In genomic region chr9:44377335-44377734, GRCm38 (mm10) we compare ENCODE assay signal across 5 mouse cellular contexts. TPM values are rescaled to one million over a fixed set of nuclear protein-coding genes. Genes with fewer than 3 reads are reported as not detected.
DNase-seq lines count a peak whose midpoint lies in the region; ATAC-seq and TF ChIP-seq lines count a peak whose summit lies in the region.
"Not testable (repeated sequence)": the region's sequence is repeated elsewhere in the genome, so short reads cannot be mapped to it uniquely, and the experiment has no call there.

No protein-coding gene starts in this region.

- peaks cover 26% of the 10 kb centered on the region for H3K79me2 ChIP-seq in MEL (ENCODE audit: control insufficient read depth, insufficient read depth, low read length, poor library complexity)

- peak overlapping the region; percentile 92 for H3K4me2 ChIP-seq in liver, embryonic 12.5 days
- H3K4me2 ChIP-seq in liver, embryonic 14.5 days (ENCODE audit: low read depth), result peak overlapping the region; percentile 72; the same call in 1 of the 2 replicates

- H3K9ac ChIP-seq in MEL (ENCODE audit: control insufficient read depth, low read depth, low read length, poor library complexity, severe bottlenecking); liver, embryonic 14.5 days (replicated peaks): not testable (repeated sequence)
- peak overlapping the region; percentile 86; the same call in 1 of the 2 replicates for H3K9ac ChIP-seq in liver, embryonic 12.5 days

- H3K27ac ChIP-seq in MEL (ENCODE audit: control insufficient read depth, low read depth, low read length); liver, embryonic 12.5 days; liver, embryonic 14.5 days: not testable (repeated sequence)

- not testable (repeated sequence) for TF ChIP-seq RAD21 in MEL (IDR thresholded peaks at IDR 0.05; ENCODE audit: low read depth, low read length)

- TF ChIP-seq EP300 in MEL (IDR thresholded peaks at IDR 0.05; ENCODE audit: low read depth in 1 of 2, low read length in 2 of 2); liver, embryonic 14.5 days (IDR thresholded peaks at IDR 0.05; ENCODE audit: low read depth): not testable (repeated sequence)

- not testable (repeated sequence) for H3K4me3 ChIP-seq in MEL (ENCODE audit: control insufficient read depth in 1 of 2, insufficient read depth in 1 of 2, low read depth in 2 of 2, low read length in 2 of 2); liver, embryonic 12.5 days; liver, embryonic 14.5 days (ENCODE audit: insufficient read depth in 1 of 2, low read depth in 2 of 2, low read length in 2 of 2)

- 60% methylated on average over 2 of the region's 2 CpGs for WGBS in liver, embryonic 12.5 days (ENCODE audit: insufficient replicate concordance)
- 55% methylated on average over 2 of the region's 2 CpGs for WGBS in liver, embryonic 14.5 days (ENCODE audit: insufficient replicate concordance)

- H3K36me3 ChIP-seq in MEL (ENCODE audit: control insufficient read depth in 1 of 2, insufficient read depth in 2 of 2, low read length in 2 of 2), result not testable (repeated sequence)
- peaks cover 19% of the 10 kb centered on the region for H3K36me3 ChIP-seq in liver, embryonic 12.5 days
- peaks cover 15% of the 10 kb centered on the region for H3K36me3 ChIP-seq in liver, embryonic 14.5 days (replicated peaks; ENCODE audit: control insufficient read depth, insufficient read depth, low read depth)

- not testable (repeated sequence) for H3K9me3 ChIP-seq in MEL (replicated peaks; ENCODE audit: insufficient read depth, low read length); liver, embryonic 12.5 days (replicated peaks); liver, embryonic 14.5 days (ENCODE audit: control insufficient read depth, low read length)

- TF ChIP-seq CTCF in MEL (IDR thresholded peaks at IDR 0.05 in 2 of 3, conservative IDR thresholded peaks at IDR 0.05 in 1 of 3; ENCODE audit: control insufficient read depth in 1 of 3, insufficient read depth in 1 of 3, low read depth in 2 of 3, low read length in 3 of 3, poor library complexity in 1 of 3, severe bottlenecking in 1 of 3); liver, embryonic 14.5 days (IDR thresholded peaks at IDR 0.05; ENCODE audit: low read depth): not testable (repeated sequence)

- DNase-seq in A20 (ENCODE audit: low read depth, low spot score), result peak; percentile 24
- DNase-seq in MEL (ENCODE audit: low read depth, low spot score); liver, embryonic 14.5 days (ENCODE audit: low read depth in 3 of 3, low spot score in 3 of 3): not testable (repeated sequence)
- DNase-seq in cerebellum, adult 9-11 months, result peak; percentile 9

- ATAC-seq in liver, embryonic 12.5 days; liver, embryonic 14.5 days (ENCODE audit: insufficient read depth): not testable (repeated sequence)

- H3K27me3 ChIP-seq in MEL (ENCODE audit: control insufficient read depth in 1 of 2, insufficient read depth in 2 of 2, low read length in 2 of 2); liver, embryonic 12.5 days (replicated peaks); liver, embryonic 14.5 days (ENCODE audit: control insufficient read depth, insufficient read depth, low read length): not testable (repeated sequence)

- not testable (repeated sequence) for TF ChIP-seq POLR2A in MEL (IDR thresholded peaks at IDR 0.05; ENCODE audit: control insufficient read depth in 1 of 2, insufficient read depth in 1 of 2, low read depth in 1 of 2, low read length in 2 of 2, poor library complexity in 1 of 2)

- not testable (repeated sequence) for H3K4me1 ChIP-seq in MEL (ENCODE audit: control insufficient read depth in 1 of 2, insufficient read depth in 2 of 2, low read length in 2 of 2)
- peaks cover 43% of the 10 kb centered on the region for H3K4me1 ChIP-seq in liver, embryonic 12.5 days
- H3K4me1 ChIP-seq in liver, embryonic 14.5 days (replicated peaks; ENCODE audit: control insufficient read depth in 2 of 2, insufficient read depth in 2 of 2, low read length in 1 of 2), result peaks cover 15 to 24% of the 10 kb centered on the region in 2 experiments

TF ChIP-seq in MEL, 35 proteins besides CTCF, POLR2A, EP300 and RAD21:
- peak; percentile 77 for TF ChIP-seq TBP (IDR thresholded peaks at IDR 0.05; ENCODE audit: low read depth, low read length)
TF ChIP-seq in MEL: peak in this region for 1; not testable (repeated sequence) for 34.

RNA-seq across cellular contexts. Expression of gene Hyou1, which starts 2.0 kb away (rescaled TPM):
- 137 and 186 TPM in 2 replicates for total RNA-seq in MEL (2012; rRNA removed)
- polyA plus RNA-seq in MEL (2012; ENCODE audit: insufficient read depth in 1 of 2, insufficient read length in 2 of 2, low read depth in 1 of 2, low replicate concordance in 2 of 2, missing spikeins in 1 of 2), result 100 to 1,000 TPM in 1 of 2 experiments, not detected in 1; 160 TPM
- polyA plus RNA-seq in liver, embryonic 12.5 days (2016; fragmentation: Nextera tagmentation; extraction: Ambion mirVana), result 24.4 and 26.4 TPM in 2 replicates
- polyA plus RNA-seq in liver, embryonic 14.5 days (2012; rRNA removed), result 12.5 and 16.5 TPM in 2 replicates
- polyA plus RNA-seq in liver, embryonic 14.5 days (2014; fragmentation: Nextera tagmentation; extraction: Ambion mirVana), result 12.5 and 12.8 TPM in 2 replicates

RNA-seq across cellular contexts. Expression of gene Vps11, which starts 15.9 kb away (rescaled TPM):
- total RNA-seq in MEL (2012; rRNA removed), result 18.4 and 18.6 TPM in 2 replicates
- 10 to 100 TPM in 1 of 2 experiments, not detected in 1; 27.1 TPM for polyA plus RNA-seq in MEL (2012; ENCODE audit: insufficient read depth in 1 of 2, insufficient read length in 2 of 2, low read depth in 1 of 2, low replicate concordance in 2 of 2, missing spikeins in 1 of 2)
- polyA plus RNA-seq in liver, embryonic 12.5 days (2016; fragmentation: Nextera tagmentation; extraction: Ambion mirVana), result 17.0 and 19.0 TPM in 2 replicates
- 9.4 and 9.7 TPM in 2 replicates for polyA plus RNA-seq in liver, embryonic 14.5 days (2012; rRNA removed)
- 11.5 and 12.0 TPM in 2 replicates for polyA plus RNA-seq in liver, embryonic 14.5 days (2014; fragmentation: Nextera tagmentation; extraction: Ambion mirVana)

RNA-seq across cellular contexts. Expression of gene Slc37a4, which starts 19.3 kb away (rescaled TPM):
- total RNA-seq in MEL (2012; rRNA removed), result 29.0 and 31.9 TPM in 2 replicates
- polyA plus RNA-seq in MEL (2012; ENCODE audit: insufficient read depth in 1 of 2, insufficient read length in 2 of 2, low read depth in 1 of 2, low replicate concordance in 2 of 2, missing spikeins in 1 of 2), result 10 to 100 TPM in 1 of 2 experiments, not detected in 1; 35.3 TPM
- polyA plus RNA-seq in liver, embryonic 12.5 days (2016; fragmentation: Nextera tagmentation; extraction: Ambion mirVana), result 19.7 and 21.1 TPM in 2 replicates
- polyA plus RNA-seq in liver, embryonic 14.5 days (2012; rRNA removed), result 15.9 and 16.7 TPM in 2 replicates
- polyA plus RNA-seq in liver, embryonic 14.5 days (2014; fragmentation: Nextera tagmentation; extraction: Ambion mirVana), result 26.6 and 29.7 TPM in 2 replicates

RNA-seq across cellular contexts. Expression of gene Rps25, which starts 29.6 kb away (rescaled TPM):
- total RNA-seq in MEL (2012; rRNA removed), result 2,496 and 2,743 TPM in 2 replicates
- polyA plus RNA-seq in MEL (2012; ENCODE audit: insufficient read depth in 1 of 2, insufficient read length in 2 of 2, low read depth in 1 of 2, low replicate concordance in 2 of 2, missing spikeins in 1 of 2), result 1,000 to 10,000 TPM in 1 of 2 experiments, not detected in 1; 3,114 TPM
- polyA plus RNA-seq in liver, embryonic 12.5 days (2016; fragmentation: Nextera tagmentation; extraction: Ambion mirVana), result 1,783 and 1,792 TPM in 2 replicates
- polyA plus RNA-seq in liver, embryonic 14.5 days (2012; rRNA removed), result 350 and 717 TPM in 2 replicates
- 1,544 and 1,614 TPM in 2 replicates for polyA plus RNA-seq in liver, embryonic 14.5 days (2014; fragmentation: Nextera tagmentation; extraction: Ambion mirVana)

RNA-seq across cellular contexts. Expression of gene Trappc4, which starts 30.1 kb away (rescaled TPM):
- 121 and 140 TPM in 2 replicates for total RNA-seq in MEL (2012; rRNA removed)
- 100 to 1,000 TPM in 1 of 2 experiments, not detected in 1; 129 TPM for polyA plus RNA-seq in MEL (2012; ENCODE audit: insufficient read depth in 1 of 2, insufficient read length in 2 of 2, low read depth in 1 of 2, low replicate concordance in 2 of 2, missing spikeins in 1 of 2)
- 77.7 and 79.9 TPM in 2 replicates for polyA plus RNA-seq in liver, embryonic 12.5 days (2016; fragmentation: Nextera tagmentation; extraction: Ambion mirVana)
- 24.2 and 26.6 TPM in 2 replicates for polyA plus RNA-seq in liver, embryonic 14.5 days (2012; rRNA removed)
- polyA plus RNA-seq in liver, embryonic 14.5 days (2014; fragmentation: Nextera tagmentation; extraction: Ambion mirVana), result 44.4 and 52.9 TPM in 2 replicates
